Mouse (Mus musculus) lung, postnatal 0 days (tissue): ENCODE data around the gene Tyw3. TPM values are rescaled to one million over a fixed set of nuclear protein-coding genes. Genes with fewer than 3 reads are reported as not detected.
"Not testable (repeated sequence)": the region's sequence is repeated elsewhere in the genome, so short reads cannot be mapped to it uniquely, and the experiment has no call there.

ENCODE experiments used
- ATAC-seq: fragments of 200-750 bp; cut with Nextera tagmentation; 2 replicates; pipeline ENCODE4 v1.8.0; 2017; ENCODE audit warnings: moderate library complexity
- DNase-seq: peaks from one replicate; pipeline ENCODE4 v3.0.0-alpha.2; 2016; ENCODE audit warnings: low spot score
- H3K27ac ChIP-seq: fragments of 300-500 bp; sonication (generic); 2 replicates; pipeline ENCODE4 v1.5.1; 2014; ENCODE audit warnings: antibody characterized with exemption, mild to moderate bottlenecking, low read length, mixed read lengths
- H3K27me3 ChIP-seq: fragments of 300-500 bp; sonication (generic); replicated peaks from 2 replicates; pipeline ENCODE4 v1.6.1; 2014; ENCODE audit warnings: low read length, mixed read lengths; ENCODE audit not compliant: insufficient read depth
- H3K36me3 ChIP-seq: fragments of 300-500 bp; sonication (generic); 2 replicates; pipeline ENCODE4 v1.6.1; 2014; ENCODE audit warnings: low read length, mixed read lengths; ENCODE audit not compliant: insufficient read depth
- H3K4me1 ChIP-seq: fragments of 300-500 bp; sonication (generic); 2 replicates; pipeline ENCODE4 v1.6.1; 2014; ENCODE audit warnings: antibody characterized with exemption, low read depth, low read length, mixed read lengths; ENCODE audit not compliant: insufficient read depth
- H3K4me2 ChIP-seq: fragments of 300-500 bp; sonication (generic); replicated peaks from 2 replicates; pipeline ENCODE4 v1.6.1; 2014; ENCODE audit warnings: low read depth, mild to moderate bottlenecking, low read length, moderate library complexity, mixed read lengths
- H3K4me3 ChIP-seq: fragments of 300-500 bp; sonication (generic); 2 replicates; pipeline ENCODE4 v1.5.1; 2014; ENCODE audit warnings: low read depth, low read length
- H3K9ac ChIP-seq: fragments of 300-500 bp; sonication (generic); replicated peaks from 2 replicates; pipeline ENCODE4 v1.6.1; 2014; ENCODE audit warnings: low read depth, mild to moderate bottlenecking
- H3K9me3 ChIP-seq: fragments of 300-500 bp; sonication (generic); 2 replicates; pipeline ENCODE4 v1.6.1; 2016; ENCODE audit warnings: low read length, mixed read lengths
- CTCF ChIP-seq: IDR thresholded peaks from 2 replicates; pipeline ENCODE4 v1.5.1; 2016; ENCODE audit warnings: antibody characterized with exemption, mild to moderate bottlenecking
- EP300 ChIP-seq: IDR thresholded peaks from 2 replicates; pipeline ENCODE4 v1.6.1; 2016; ENCODE audit warnings: antibody characterized with exemption, mild to moderate bottlenecking, control low read depth
- WGBS: fragments of 180-500 bp; shearing (Covaris S2); extraction: QIAGEN DNeasy Blood & Tissue Kit; methylation state at CpG from one replicate; pipeline ENCODE4 v1.1.7; 2014; 5-methylcytosine and 5-hydroxymethylcytosine counted together
- polyA plus RNA-seq: library from polyadenylated mRNA; unstranded; fragments of >200 nt; fragmentation: Nextera tagmentation; extraction: Ambion mirVana; gene quantifications from 2 replicates; pipeline ENCODE4 v1.2.1, GENCODE M21; 2015

The Tyw3 gene
- 4.2 and 4.4 TPM in 2 replicates for polyA plus RNA-seq

DNA sequence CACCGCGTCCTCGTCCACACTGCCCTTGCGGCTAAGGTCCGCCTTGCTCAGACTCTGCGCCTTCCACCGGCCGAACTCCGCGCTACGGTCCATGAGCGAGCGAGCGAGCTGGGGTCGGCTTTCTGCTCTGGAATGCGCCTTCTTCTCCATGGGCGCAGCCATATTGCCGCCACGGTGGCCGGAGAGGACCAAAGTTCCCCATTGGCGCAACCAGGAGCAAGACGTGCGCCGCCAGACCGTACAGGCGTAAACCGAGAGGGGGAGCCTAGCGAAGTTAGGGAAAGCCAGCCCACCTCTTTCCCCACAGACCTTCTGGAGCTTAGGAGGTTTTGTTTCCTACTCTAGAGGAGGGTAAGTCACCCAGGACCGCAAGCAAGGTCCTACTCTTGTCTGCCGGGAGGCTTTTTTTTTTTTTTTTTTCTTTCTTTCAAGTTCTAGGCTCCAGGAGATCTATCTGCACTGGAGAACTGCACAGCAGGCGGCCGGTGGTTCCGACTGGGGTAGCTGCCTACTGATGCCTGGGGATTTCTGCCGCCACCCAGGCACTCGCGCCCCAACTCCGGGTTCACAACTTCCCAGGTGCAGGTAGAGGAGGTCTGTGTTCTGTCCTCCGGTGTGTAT lies at the start of gene Tyw3:
Tyw3 (minus strand) TSS at position 171 of the 621 bp plus-strand sequence.
- Histone ChIP-seq H3K9ac (peak within 1 kb of the TSS; percentile 77), H3K27me3 (no peaks in the 10 kb centered on the region), H3K4me2 (peak within 1 kb of the TSS; percentile 65), H3K27ac (peak within 1 kb of the TSS; percentile 92), H3K4me1 (peaks cover 6% of the 10 kb centered on the region; the same call in 1 of the 2 replicates), H3K9me3 (no peaks in the 10 kb centered on the region), H3K36me3 (no peaks in the 10 kb centered on the region), H3K4me3 (peak within 1 kb of the TSS; percentile 98)
- TF ChIP-seq CTCF (peak; percentile 81), EP300 (no peak)
- ATAC-seq (peak; percentile 98), DNase-seq (peak; percentile 96)
- WGBS, result 1% methylated on average over 32 of the region's 38 CpGs

DNA sequence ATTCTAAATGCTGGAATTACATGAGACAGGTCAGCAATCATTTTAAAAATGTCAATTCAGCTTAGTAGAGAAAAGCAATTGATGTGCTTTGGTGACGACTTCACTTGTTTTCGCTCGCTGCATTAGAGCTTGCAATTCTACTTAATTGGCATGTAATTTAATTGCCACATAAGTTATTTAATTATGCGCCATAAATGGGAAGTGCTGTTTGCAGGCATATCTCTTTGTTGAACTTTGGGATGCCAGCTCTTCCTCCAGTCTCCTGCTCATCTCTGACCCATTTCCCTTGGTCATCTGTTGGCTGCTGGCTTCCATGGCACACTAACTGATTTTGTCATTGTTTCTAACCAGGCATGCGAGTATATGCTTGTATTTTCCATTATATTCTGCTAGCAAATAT lies 36.2 kb upstream of the Tyw3 start:
- H3K4me3 ChIP-seq, result no peak overlapping the region
- 94% methylated on average over 5 of the region's 5 CpGs for WGBS
- no peak for DNase-seq
- no peaks in the 10 kb centered on the region for H3K4me1 ChIP-seq
- no peak overlapping the region for H3K9ac ChIP-seq
- no peak for TF ChIP-seq CTCF
- no peak for TF ChIP-seq EP300
- H3K27me3 ChIP-seq, result no peaks in the 10 kb centered on the region
- H3K27ac ChIP-seq, result no peak overlapping the region
- H3K4me2 ChIP-seq, result no peak overlapping the region
- H3K36me3 ChIP-seq, result no peaks in the 10 kb centered on the region
- no peaks in the 10 kb centered on the region for H3K9me3 ChIP-seq
- no peak for ATAC-seq

DNA sequence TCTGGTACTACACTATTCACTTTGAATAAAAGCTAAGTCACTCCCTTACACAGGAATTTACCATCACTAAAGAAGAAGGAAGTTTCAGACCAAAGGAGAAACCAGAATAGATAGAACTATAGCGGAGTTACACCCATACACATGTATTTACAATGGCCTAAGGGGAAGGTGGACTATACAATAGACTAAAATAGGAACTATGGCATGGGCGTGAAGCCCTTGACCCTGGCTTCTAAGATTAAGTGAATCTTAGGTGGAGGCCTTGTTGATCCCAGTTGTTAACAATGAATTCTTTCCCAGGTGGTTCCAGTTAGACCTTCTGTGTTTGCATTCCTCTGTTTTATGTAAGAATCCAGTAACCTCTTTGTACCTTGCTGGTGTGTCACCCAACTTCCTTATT lies 34.4 kb upstream of the Tyw3 start:
- not testable (repeated sequence) for H3K4me1 ChIP-seq, H3K9me3 ChIP-seq, H3K4me3 ChIP-seq, H3K4me2 ChIP-seq, H3K36me3 ChIP-seq, DNase-seq, H3K27me3 ChIP-seq, H3K27ac ChIP-seq, H3K9ac ChIP-seq, ATAC-seq
- 80% methylated on average over 2 of the region's 2 CpGs for WGBS

DNA sequence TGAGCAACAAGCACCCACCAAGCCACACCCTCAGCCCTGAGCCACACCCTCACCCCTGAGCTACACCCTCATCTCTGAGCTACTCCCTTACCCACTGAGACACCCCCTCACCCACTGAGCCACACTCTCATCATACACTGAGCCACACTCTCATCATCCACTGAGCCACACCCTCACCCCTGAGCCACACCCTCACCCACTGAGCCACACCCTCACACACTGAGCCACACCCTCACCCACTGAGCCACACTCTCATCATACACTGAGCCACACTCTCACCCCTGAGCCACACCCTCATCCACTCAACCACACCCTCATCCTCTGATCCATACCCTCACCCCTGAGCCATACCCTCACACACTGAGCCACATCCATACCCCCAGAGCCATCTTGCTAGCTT lies 31.4 kb upstream of the Tyw3 start:
- H3K36me3 ChIP-seq, result no peaks in the 10 kb centered on the region
- no peak overlapping the region for H3K9ac ChIP-seq
- TF ChIP-seq EP300 (no peak), CTCF (no peak)
- no peak overlapping the region for H3K4me2 ChIP-seq
- no peak overlapping the region for H3K4me3 ChIP-seq
- ATAC-seq (peak; percentile 17), DNase-seq (no peak)
- no peaks in the 10 kb centered on the region for H3K27me3 ChIP-seq
- H3K9me3 ChIP-seq, result no peaks in the 10 kb centered on the region
- no peak overlapping the region for H3K27ac ChIP-seq
- no peaks in the 10 kb centered on the region for H3K4me1 ChIP-seq

DNA sequence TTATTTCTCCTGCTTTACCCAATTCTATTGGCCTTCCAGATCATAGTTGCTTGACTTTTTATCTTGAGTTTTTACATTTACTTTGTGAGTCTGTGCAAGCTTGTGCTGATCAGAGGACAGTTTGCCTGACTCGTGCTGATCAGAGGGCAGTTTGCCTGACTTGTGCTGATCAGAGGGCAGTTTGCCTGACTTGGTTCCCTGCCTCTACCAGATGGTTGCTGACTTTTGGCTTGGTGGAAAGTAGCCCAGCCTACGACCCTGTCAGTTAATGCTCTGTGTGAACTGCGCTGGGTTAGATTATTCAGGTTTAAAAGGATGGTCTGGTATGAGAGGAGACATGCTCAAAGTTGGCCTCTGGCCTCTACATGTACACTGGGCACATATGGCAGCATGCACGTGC lies 19.2 kb upstream of the Tyw3 start:
- no peak for DNase-seq
- ATAC-seq, result no peak
- Histone ChIP-seq H3K4me2 (no peak overlapping the region), H3K4me1 (no peaks in the 10 kb centered on the region), H3K36me3 (no peaks in the 10 kb centered on the region; the same call in 1 of the 2 replicates), H3K9me3 (no peaks in the 10 kb centered on the region), H3K27ac (no peak overlapping the region), H3K4me3 (no peak overlapping the region), H3K9ac (no peak overlapping the region), H3K27me3 (no peaks in the 10 kb centered on the region)
- TF ChIP-seq CTCF (no peak), EP300 (no peak)
- 85% methylated on average over 4 of the region's 4 CpGs for WGBS

DNA sequence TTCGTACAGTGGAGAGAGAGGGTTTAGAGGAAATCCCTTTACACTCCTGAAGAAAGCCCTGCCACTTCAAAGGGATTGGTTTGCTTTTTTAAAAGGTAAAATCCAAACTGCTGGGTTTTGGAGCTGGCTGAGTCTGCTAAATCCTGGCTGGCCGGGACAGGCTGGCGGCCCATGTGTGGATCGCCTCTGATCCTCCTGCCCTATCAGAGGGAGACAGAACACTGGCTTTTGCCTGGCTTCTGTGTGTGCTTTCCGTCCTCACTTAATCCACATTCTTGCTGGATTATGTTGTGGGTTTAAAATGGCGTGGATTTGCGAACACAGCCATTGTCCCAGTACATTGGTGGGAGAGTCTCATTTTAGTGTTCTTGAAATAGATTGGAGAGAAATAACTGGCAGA lies 18.4 kb upstream of the Tyw3 start:
- Histone ChIP-seq H3K27ac (no peak overlapping the region), H3K9me3 (no peaks in the 10 kb centered on the region), H3K27me3 (no peaks in the 10 kb centered on the region), H3K36me3 (no peaks in the 10 kb centered on the region; the same call in 1 of the 2 replicates), H3K4me3 (no peak overlapping the region), H3K9ac (no peak overlapping the region), H3K4me1 (no peaks in the 10 kb centered on the region), H3K4me2 (no peak overlapping the region)
- WGBS, result 93% methylated on average over 7 of the region's 7 CpGs
- TF ChIP-seq EP300, result no peak
- no peak for TF ChIP-seq CTCF
- DNase-seq (no peak), ATAC-seq (no peak)

DNA sequence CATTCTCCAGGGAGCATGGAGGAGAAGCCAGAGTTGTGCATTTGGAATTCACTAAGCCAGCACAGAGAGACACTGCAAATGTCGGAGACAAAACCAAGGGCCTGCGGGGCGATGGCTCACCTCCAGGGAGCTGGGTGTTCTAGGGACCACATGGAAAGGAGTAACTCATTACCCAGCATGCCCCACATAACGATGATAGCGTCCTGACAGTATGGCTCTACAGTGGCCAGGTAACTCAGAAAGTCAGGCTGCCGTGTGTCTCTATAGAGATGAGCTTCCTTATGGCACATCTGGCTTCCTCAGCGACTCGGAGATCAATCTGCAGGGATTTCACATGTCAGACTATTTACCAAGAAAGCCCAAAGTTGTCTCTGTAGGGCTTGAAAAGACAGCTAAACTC lies 17.9 kb upstream of the Tyw3 start:
- no peak overlapping the region for H3K27ac ChIP-seq
- WGBS, result 88% methylated on average over 8 of the region's 8 CpGs
- no peak for ATAC-seq
- H3K36me3 ChIP-seq, result no peaks in the 10 kb centered on the region; the same call in 1 of the 2 replicates
- TF ChIP-seq CTCF, result no peak
- TF ChIP-seq EP300, result no peak
- no peak overlapping the region for H3K4me2 ChIP-seq
- no peak overlapping the region for H3K4me3 ChIP-seq
- no peak for DNase-seq
- no peak overlapping the region for H3K9ac ChIP-seq
- H3K4me1 ChIP-seq, result no peaks in the 10 kb centered on the region
- no peaks in the 10 kb centered on the region for H3K27me3 ChIP-seq
- no peaks in the 10 kb centered on the region for H3K9me3 ChIP-seq
